Mouse (Mus musculus) retina, postnatal 7 days (tissue): Measurements from ENCODE around the gene Lpar2.

Source experiments
- DNase-seq: peaks from one replicate; pipeline ENCODE4 v3.0.0-alpha.2; 2012; ENCODE audit warnings: low read depth, low spot score

The Lpar2 gene

DNA sequence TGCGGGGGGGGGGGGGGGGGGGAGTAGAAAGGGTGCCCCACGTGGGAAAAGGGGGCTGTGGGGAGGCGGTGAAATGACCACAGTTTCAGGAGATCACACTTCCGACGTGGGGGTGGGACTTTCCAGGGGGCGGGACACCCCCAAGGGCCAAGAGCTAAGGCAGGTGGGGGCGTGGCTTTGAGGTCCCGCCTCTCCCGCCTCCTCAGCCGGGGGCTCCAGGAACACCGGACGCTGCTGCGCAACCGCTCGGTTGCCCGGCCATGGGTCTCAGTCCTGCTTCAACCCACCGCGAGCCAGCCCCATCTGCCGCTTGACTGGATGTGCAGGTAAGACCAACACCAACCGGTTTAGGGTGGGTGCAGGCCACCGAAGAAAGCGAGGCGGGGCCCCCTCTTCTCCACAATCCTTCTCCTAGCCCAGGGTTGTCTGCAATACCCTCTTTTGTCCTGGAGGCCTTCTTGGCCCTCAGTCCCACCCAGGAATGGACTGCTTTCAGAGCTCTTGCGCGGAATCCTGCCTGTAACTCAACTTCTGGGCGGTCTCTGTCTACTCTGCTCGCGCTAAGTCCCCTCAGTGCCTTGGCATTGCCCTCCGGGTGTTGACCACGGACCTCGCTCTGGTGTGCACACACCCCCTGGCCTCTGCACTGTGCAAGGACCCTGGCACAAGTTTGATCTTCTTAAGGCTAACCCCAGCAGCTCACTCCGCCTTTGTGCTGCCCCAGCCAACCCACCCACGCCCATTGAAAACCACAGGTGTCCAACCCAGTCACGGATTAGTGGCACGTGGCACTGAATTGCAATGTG is at the start of gene Lpar2:
Gene Lpar2 (plus strand): TSS at position 44 of the 806 bp plus-strand sequence.
- peak; percentile 24 for DNase-seq

DNA sequence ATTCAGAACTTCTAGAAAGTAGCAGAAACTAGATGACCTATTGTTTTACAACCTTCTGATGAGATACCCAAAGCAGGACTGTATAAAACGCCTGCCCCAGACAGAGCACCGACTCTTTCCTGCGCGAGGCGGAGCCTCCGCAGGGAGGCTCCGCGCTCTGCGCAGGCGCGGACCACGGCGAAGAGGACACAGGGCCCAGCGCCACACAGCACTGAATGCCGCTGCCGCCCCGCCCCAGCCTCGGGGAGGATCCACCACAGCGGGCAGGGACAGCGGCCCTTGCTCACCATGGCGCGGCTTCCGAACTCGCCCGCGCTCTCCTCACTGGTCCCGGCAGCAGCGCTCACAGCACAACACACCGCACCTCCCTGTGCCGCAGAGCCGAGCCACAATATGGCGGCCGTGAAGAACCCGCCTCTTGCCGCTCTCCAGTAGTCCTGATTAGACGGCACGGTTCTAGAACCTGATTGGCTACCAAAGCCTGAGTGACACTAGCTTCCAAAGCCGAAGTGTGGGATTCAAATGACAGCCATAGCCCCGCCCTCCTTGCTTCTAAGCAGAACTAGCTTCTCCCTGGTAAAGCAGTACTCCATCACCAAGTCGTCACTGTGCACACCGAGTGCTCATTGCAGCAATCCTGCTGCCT is 47.6 kb upstream of the Lpar2 start, which contains the start of gene Gm20422:
Gene Gm20422 (minus strand): TSS at position 384 of the 646 bp plus-strand sequence.
- DNase-seq: peak; percentile 91

DNA sequence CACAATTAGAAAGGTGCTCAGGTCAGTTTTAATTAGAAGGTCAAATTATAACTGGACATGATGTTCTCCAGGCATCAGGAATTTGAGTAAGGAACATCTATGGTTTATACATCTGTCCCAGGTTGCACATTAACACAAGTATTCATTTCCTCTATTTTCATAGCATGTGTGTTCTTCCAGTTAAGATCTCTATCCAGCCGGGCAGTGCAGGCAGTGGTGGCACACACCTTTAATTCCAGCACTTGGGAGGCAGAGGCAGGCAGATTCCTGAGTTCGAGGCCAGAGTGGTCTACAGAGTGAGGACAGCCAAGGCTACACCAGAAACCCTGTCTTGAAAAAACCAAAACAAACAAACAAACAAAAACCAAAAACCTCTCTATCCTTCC is 47.1 kb upstream of the Lpar2 start:
- no peak for DNase-seq

DNA sequence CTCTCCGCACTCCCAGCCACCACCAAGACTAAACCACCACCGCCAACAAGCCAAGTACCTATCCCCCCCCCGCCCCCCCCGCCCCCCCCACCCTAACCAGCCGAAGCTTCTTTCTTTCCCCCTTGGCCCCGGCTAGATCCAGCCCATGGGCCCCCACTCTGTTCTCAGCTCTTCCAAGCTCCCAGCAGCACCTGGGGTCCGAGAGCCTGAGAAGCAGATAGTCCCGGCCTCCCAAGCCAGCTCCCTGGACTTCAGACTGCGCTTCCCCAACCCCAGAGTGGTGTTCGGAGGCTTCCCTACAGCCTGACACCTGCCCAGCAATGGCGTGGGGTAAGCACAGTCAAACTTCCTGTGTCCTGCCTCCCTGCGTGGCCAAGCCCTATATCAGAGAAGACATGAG is 45.1 kb upstream of the Lpar2 start:
- DNase-seq: no peak

DNA sequence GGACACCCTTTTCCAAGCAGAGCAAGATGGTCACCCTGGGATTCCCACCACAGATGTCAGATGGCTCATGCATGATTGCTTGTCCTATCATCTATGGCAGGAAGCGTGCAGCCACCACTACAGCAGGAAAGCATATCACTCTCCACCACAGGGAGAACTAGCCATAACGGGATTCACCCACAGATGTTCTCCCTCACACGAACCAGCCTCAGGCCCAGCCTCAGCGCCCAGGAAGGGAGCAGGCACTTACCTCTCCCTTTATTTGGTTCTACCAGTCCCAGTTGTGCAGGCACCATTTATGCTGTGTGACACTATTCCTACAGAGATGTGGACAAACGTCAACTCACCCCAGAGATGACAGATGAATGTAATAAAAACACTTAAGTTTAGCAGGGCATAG is 33.1 kb upstream of the Lpar2 start:
- DNase-seq: no peak

DNA sequence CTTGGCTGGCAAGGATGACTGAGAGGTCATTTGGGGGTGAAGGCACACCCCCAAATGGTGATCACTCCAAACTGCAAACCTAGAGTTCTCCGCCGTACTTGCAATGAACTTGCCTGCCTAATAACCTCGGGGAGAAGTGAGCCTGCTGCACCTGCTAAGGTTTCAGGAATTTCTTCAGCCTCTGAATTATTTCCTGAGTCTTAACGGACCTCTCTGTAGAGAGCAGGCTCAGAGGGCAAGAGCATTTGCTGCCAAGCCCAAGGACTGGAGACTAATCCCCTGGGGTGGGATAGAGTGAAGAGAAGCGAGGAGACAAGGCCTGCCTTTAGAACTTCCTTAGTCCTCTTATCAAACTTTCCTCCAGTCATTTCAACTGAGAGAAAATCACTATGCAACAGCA is 32.5 kb upstream of the Lpar2 start:
- no peak for DNase-seq

DNA sequence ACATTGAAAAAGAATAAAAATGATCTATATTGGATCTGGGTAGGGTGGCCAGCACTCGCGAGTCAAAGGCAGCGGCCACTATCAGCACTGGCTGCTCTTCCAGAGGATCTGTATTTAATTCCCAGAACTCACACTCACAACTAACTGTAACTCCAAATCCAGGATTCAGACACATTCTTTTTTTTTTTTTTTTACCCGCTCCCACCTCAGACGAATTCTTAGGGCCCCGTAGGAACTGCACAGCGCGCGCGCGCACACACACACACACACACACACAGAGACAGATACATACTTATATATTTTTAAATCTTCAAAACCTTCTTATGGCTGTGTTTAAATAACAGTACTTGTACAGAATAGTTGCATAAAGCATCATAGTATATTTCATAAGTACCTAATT is 31.9 kb upstream of the Lpar2 start:
- DNase-seq: no peak

DNA sequence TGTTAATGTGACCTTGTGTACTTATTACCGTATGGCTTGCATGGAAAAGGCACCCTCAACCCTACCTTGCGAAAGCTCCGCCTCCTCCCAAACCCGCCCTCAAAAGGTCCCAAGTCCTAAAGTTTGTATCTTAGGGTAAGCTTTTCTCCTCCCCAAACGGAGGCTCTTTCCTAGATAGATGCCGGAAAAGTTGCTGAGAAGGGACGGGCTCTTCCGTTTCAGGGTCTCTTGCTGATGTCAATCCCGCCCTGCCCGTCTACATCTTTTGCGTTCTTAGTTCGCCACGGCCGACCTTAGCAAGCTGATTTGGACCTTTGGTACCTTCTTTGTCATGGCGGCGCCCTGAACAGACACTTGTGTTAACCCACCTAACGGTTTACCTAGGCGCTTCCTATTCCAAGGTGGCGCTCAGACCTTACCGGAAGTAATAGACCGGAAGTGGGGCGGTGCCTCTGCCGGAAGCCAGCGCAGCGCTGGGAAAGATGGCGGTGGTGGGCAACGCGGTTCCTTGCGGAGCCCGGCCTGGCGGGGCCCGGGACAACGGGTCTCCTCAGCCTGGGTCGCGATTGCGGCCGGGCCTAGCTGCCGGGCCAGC is 31.4 kb upstream of the Lpar2 start, which contains the start of the genes Atp13a1 and Zfp866:
Gene Atp13a1 (plus strand): TSS at position 391 of the 595 bp plus-strand sequence.
Gene Zfp866 (minus strand): TSS at position 406 of the 595 bp plus-strand sequence.
- DNase-seq: peak; percentile 84

DNA sequence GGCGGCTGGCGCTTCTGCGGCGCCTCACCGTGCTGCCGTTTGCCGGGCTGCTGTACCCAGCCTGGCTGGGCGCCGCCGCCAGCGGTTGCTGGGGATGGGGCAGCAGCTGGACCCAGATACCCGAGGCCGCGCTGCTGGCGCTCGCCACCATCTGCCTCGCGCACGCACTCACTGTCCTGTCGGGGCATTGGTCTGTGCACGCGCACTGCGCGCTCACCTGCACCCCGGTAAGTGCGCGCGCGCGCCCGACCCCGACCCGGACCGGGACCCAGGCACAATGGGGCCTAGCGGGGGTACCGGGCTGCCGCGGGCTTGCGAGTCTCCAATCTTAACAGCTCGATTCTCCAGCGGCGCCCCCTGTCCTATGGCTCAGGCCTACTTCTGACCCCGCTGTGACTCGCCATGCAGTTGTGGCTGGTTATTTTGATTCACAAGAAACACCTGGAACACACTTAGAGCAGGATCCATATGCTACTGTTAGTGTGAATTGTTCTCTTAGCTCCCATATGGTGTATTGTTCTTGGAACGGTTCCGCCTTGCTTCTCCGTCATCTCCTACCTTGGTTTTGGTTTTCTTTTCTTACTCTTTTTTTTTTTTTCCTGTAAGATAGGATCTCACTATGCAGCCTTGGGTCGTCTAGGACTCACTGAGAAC is 30.7 kb upstream of the Lpar2 start:
- DNase-seq: no peak

DNA sequence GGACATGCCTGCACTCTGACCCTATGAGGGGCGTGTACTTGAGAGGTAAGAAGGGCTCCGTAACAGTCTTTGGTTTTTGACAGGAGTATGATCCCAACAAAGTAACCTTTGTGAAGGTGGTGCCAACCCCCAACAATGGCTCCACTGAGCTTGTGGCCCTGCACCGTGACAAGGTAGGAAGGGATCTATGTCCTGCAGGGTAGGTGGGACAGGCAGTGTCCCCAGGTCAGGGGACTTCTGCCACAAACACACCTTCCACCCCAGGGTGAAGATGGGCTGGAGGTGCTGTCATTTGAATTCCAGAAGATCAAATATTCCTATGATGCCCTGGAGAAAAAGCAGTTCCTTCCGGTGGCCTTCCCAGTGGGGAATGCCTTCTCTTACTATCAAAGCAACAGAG is 28.6 kb upstream of the Lpar2 start:
- no peak for DNase-seq

DNA sequence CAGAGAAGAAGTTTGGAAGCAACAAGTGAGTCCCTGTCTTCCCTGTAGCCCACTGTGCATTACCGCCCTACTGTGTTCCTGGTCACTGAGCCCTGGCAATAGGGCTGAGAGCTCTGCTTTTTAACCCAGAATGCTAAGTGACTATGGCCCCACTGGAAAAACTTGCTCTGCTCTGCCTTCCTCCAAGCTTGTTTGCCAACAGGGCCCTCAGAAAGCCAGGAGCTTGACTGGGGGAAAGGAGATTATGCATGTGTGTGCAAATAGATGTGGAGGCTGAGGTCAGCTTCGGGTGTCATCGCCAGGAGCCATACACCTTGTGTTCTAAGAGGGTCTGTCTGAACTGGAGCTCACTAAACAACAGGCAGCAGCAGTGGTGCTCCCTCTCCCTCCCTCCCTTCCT is 28.1 kb upstream of the Lpar2 start:
- DNase-seq: no peak

DNA sequence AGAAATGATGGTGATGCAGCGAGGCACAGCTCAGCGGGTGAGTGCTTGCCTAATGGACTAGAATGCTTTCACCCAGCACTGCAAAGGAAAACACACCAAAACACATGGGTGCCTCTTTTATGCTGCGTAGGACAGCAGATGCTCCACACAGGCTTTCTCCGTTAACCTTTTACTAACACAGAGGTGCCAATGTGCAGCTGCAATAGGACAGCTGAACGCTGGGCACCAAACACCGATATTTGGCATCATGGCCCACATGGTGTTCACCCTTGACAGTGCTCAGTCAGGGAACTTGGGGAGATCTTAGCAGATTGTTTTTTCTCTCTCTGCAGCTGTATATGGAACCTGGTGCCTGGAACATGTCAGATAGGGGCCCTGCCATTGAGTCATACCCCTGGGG is 27.3 kb upstream of the Lpar2 start:
- DNase-seq: no peak

DNA sequence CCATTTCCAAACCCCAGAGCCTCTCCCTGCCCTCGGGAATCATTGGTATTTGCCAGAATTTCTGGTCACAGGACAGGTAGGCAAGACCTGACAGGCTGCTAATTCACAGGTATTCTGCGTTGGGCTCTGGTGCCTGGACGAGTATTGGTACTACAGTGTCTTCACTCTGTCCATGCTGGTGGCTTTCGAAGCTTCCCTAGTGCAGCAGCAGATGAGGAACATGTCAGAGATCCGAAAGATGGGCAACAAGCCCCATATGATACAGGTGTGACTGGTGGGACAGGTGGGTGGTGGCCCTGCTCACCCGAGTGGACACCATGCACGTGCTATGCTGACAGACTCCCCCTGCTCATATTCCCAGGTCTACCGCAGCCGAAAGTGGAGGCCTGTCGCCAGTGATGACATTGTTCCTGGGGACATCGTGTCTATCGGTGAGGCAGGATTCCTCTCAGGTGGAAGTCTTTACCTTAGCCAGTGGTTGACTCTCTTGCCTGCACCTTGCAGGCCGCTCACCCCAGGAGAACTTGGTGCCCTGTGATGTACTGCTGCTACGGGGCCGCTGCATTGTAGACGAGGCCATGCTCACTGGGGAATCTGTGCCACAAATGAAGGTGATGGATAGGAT is 25.4 kb upstream of the Lpar2 start:
- no peak for DNase-seq

DNA sequence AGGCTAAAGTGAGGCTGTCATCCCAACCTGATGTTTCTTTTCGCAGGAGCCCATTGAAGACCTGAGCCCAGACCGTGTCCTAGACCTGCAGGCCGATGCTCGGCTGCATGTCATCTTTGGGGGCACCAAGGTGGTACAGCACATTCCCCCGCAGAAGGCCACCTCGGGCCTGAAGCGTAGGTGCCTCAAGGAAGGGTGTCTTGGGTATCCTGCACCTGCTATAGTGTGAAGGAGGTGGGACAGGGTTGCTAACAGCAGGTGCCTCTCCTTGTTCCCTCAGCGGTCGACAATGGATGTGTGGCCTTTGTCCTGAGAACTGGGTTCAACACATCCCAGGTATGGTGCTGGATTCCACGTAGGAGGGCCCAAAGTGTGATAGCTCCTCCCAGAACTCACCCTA is 24.6 kb upstream of the Lpar2 start:
- no peak for DNase-seq

DNA sequence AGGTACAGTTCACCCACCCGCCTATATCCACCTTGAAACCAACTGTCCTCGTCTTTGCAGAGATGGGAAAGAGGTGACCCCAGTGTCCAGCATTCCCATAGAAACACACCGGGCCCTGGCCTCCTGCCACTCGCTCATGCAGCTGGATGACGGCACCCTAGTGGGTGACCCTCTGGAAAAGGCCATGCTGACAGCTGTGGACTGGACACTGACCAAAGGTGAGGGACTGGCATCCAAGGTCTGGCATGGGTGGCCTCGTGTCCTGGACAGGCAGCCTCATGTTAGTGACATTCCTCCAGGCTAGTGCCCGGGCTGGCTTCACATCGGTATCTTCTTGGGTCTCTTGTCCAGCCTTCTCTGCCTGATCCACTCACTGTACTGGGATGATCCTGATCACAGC is 23.0 kb upstream of the Lpar2 start:
- DNase-seq: no peak

DNA sequence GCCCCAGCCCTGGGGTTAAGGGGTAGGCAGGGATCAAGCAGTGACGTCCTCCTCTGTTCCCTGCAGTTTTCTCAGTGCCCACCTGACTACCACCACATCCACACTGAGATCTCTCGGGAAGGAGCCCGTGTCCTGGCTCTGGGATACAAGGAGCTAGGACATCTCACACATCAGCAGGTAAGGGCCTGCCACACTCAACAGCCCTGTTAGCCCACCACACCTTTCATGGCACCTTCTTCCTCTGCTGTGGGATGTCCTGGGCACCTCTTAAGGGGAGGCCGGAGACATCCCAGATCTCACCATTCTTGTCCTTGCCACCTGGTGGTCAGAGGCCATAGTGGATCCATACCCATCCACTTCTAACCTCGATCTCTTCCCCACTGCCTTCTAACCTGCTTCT is 22.3 kb upstream of the Lpar2 start:
- DNase-seq: no peak

DNA sequence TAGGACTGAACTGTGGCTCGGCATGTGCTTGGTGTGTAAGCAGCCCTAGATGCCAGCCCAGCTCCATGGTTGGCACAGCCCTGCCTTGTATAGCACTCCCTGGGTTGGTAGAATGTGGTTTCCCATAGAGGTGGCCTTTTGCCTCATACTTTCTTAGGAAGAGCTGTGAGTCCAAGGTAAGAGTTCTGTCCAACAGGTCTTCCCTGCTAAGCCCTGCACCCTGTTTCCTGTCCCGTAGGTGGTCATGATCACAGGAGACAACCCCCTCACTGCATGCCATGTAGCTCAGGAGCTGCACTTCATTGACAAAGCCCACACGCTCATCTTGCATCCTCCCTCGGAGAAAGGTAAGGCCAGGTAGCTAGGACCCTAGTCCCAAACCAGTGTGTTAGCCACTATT is 20.4 kb upstream of the Lpar2 start:
- DNase-seq: no peak

DNA sequence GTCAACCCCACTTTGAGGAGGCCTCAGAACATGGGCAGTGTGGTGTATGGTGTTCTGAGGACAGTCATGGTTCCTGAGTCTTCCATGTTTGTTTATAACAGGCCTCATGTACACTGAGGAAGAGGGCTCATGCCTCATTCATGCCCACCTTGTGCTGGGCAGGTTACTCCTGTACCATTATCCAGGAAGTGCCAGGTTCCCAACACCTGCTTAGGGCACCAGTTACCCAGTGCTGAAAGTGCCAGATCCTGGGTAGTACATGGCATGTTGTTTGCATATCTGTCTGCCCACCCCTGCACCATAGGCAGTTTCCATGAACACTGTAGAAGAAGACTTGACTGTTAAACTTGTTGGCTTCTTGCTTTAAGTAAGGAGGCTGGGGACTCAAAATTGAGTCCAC is 20.0 kb upstream of the Lpar2 start:
- DNase-seq: no peak

DNA sequence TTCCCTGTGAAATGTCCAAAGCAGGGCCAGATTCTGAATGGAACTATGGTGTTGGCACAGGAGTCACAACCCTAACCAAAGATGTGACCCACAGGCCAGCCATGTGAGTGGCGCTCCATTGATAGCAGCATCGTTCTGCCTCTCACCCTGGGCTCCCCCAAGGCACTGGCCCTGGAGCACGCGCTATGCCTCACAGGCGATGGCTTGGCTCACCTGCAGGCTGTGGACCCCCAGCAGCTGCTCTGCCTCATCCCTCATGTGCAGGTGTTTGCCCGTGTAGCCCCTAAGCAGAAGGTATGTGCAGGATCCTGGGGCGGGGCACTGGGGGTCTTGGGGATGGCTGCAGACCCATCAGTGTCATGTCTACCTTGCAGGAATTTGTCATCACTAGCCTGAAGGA is 18.9 kb upstream of the Lpar2 start:
- no peak for DNase-seq

DNA sequence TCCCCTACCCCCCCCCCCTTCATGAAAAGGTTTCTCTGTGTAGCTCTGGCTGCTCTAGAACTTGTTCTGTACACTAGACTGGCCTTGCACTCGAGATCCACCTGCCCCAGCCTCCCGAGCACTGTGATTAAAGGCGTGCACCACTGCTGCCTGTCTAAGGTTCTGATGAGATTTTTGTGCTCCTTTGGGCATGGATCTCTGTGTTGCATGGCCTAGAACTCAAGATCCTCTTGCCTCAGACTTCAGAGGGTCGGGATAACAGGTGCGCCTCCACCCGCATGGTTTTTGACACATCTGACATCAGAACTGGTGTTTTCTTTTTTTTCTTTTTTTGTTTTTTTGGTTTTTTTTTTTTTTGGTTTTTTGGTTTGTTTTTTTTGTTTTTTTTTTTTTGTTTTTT is 17.7 kb upstream of the Lpar2 start:
- DNase-seq: no peak

DNA sequence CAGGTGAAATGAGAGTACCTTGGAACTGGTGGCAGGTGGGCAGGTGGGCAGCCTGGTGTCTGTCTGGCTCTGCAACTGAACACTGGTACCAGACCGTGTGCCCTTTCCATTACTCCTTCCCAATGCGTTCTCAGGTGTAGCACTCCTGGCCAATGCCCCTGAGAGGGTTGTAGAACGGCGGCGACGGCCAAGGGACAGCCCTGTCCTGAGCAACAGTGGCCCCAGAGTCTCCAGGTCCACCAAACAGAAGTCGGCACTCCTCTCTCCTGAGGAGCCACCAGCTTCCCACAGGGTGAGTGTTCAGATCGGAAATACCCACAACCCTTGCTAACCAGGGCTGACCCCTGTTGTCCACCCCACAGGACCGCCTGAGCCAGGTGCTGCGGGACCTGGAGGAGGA is 17.1 kb upstream of the Lpar2 start:
- no peak for DNase-seq

DNA sequence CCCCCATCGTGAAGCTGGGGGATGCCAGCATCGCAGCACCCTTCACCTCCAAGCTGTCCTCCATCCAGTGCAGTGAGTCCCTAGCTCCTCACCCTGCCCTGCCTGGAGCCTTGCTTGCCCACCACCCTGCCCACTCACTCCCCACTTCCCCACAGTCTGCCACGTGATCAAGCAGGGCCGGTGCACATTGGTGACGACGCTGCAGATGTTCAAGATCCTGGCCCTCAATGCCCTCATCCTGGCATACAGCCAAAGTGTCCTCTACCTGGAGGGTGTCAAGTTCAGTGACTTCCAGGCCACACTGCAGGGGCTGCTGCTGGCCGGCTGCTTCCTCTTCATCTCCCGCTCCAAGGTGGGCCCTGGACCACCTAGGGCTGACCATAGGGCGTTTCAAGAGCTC is 16.7 kb upstream of the Lpar2 start:
- no peak for DNase-seq
